Mouse (Mus musculus) R1 (cell line): ENCODE results near the gene S1pr3.

Experiments used
- DNase-seq: peaks from one replicate; pipeline ENCODE4 v3.0.0-alpha.2; 2018; ENCODE audit warnings: low read depth, low spot score

The S1pr3 gene

DNA sequence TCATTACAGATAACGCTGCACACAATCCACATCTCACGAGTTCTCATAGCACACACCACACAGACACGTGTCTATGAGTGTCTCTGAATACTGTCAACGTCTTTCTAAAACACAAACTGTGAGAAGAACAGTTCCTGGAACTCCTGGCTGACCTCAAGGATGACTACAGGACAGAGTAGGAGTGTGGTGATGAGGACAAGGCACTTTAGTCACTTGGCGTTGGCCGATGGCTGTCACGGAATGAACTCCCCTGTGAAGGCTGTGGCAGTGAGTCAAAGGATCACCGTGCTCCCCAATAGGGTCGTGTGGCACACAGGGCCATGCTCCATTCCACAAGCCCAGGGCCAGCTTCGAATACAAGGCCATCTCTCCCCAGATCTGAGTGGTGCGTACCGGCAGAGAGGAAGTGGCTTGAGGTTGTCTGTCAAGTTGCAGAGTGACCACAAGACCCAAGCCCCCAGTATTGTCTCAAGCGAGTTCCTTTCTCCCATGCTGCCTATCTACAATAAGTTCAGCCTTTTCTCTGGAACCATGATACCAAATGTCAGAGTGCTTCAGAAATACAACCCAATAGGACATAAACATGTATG lies 2.6 kb upstream of the S1pr3 start:
- DNase-seq, result no peak

DNA sequence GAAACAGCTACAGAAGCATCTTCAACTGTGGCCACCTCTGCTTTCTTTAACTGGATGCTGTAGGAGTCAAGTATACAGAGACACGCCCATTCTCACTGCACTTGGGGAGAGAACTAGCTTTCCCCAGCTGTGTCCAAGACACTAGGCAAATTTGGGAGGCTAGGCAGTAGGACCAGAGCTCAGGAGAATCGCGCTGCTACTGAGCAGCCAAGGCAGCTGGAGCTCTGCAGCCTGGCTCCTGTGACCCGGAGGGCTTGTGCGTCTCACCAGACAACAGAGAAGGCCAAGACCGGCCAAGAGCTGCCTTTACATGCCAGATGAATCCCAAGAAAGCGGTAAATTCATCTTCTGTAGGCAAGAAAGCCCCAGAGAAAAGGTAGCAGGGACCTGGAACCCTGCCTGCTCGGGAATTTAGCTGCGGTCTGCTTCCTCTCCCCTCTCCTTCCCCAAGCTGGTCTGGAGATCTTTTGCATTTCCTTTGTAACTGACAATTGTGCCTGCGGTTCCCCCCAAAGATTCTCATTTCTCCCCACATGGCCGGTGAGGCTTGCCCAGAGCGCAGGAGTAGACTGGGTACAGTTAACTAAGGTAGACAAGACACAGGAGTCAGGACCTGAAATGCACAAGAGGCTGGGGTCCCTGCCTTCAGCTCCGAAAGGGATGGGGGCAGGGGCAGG lies 760 bp upstream of the S1pr3 start:
- no peak for DNase-seq

DNA sequence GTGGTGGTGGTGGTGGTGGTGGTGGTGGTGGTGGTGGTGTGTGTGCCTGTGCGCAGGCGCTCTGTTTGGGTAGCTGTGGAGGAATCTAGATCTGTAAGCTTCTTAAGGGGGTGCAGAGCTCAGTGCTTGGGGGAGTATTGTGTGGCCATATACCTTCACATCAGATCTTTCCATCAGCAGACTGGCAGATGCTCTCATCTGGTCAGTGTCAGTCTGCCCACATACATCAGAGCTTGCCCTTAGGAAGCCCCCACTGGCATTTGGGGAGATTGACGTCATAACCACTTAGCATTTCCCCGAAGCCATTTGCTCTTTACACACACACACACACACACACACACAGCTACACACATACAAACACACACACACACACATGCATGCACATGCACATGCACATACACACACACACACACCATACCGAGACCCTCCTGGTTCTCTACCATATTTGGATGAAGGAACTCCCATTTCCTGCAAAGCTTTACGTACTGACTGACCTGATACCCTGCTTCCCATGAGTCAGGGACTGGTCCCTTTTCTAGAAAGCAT lies 1.6 kb downstream of the S1pr3 start:
- no peak for DNase-seq

DNA sequence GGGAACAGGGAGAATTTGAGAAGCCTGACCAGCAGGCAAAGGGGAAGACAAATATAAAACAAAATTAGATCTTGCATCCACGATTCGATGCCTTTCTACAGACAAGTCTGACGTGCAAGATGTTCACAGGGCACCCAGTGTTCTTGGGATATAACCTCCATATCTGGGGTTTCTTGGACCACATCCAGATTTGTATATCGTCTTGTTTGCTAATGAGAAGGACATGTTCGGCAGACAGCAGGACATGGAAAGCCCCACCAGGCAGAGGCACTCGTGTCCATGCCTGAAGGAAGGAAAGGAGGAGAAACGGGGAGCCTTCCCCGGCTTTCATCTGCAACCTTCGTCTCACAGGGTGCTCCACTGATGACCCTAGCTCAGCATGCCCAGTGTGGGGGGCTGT lies 2.8 kb downstream of the S1pr3 start:
- DNase-seq, result no peak

DNA sequence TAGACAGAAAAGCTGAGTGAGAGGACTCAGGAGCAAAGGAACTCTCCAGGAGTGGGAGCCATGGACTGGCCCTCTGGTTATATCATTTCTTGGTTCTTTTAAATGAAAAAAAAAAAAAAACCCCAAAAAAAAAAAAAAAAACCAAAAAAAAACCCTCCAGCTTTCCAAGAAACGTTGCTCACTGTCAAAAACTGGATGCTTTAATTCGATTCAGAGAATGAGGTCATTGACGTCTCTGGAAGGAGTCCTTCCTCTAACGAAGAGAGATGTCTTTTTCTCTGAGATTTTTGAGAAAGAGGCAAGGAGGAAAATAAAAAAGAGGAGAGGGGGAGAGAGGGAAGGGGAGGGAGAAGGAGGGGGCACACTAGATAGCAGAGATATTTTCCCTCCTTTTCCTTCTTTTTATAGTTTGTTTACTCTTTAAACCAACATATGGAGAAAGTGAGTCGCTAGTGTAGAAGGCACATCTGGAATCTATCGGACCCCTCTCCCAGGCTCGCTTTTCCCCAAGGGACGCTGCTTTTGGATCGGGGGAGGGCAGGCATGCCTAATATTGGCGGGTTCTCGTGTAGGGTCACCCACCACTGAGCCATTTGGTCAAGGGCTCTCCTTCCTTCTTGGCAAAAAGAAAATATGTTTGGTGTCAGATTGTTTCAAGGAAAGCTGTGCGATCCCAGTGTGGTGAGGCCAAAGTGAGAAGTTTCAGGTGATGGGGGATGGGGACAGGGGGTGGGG lies 3.4 kb downstream of the S1pr3 start:
- no peak for DNase-seq

DNA sequence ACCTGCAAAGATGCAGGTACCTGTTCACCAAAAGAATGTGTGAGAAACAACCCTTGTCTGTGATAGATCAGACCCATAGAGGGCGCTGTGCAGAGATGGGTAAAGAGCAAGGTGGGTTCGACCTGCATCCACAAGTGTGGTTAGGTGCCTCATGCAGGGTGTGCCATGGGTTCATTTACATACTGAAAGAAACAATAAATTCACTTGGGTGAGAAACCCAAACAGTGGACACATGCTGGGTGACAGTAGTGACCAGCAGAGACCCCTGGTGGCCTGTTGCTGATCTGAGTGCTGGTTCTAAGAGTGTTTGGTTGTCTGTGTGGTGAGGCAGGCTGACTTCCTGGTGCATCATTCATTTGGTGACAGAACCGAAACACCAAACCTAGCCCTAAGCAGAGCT lies 5.0 kb downstream of the S1pr3 start:
- peak; percentile 67 for DNase-seq

DNA sequence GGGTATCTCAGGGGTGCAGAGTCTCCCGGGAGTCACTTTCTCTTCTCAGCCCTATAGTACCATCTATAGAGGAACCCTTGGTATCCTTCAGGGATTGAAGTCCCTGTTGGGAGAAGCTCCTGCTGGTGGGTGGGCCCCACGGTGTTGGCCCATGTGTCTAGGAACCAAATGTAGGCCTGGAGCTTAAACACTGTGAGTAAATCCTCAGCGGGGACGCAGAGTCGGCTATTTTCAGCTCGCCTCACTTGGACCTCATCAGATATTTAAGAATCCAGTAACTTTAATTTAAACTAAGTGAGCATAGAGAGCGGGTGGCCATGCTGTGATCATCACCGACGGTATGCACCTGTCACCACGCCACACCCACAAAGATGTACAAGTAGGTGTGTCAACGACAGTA lies 8.3 kb downstream of the S1pr3 start:
- DNase-seq, result no peak

- DNase-seq, result no peak
These were observed 9.4 kb downstream of the S1pr3 start for GRCm38 (mm10) chr13:51417796-51418195.

DNA sequence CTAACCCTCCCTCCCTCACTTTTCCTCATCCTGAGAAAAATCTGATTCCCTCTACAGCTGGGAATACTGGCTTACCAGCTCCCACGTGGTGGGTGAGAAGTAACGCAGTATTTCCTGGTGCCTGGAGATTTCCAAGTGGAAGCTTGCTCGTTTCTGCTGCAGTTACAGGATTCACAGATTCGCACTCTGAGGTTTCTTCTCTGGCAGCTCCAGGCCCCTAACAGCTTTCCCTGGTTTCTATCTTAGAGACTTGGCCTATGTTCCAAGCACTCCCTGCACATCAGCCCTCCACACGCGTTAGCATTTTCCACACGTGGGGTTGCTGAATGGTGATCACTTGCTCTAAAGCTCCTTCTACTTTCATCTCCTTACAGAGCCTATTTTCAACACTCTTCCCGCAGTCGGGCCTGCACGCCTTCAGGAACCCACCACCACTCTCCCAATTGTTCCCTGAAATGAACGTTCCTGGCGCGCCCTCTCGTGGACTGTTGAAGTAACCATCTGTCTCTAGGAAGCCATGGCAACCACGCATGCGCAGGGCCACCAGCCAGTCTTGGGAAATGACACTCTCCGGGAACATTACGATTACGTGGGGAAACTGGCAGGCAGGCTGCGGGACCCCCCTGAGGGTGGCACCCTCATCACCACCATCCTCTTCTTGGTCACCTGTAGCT lies 10.0 kb downstream of the S1pr3 start:
- DNase-seq, result peak; percentile 94

- no peak for DNase-seq
These were observed 10.6 kb downstream of the S1pr3 start for GRCm38 (mm10) chr13:51418942-51419451.

DNA sequence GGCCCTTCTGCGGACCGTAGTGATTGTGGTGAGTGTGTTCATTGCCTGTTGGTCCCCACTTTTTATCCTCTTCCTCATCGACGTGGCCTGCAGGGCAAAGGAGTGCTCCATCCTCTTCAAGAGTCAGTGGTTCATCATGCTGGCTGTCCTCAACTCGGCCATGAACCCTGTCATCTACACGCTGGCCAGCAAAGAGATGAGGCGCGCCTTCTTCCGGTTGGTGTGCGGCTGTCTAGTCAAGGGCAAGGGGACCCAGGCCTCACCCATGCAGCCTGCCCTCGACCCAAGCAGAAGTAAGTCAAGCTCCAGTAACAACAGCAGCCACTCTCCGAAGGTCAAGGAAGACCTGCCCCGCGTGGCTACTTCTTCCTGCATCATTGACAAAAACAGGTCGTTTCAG lies 11.1 kb downstream of the S1pr3 start:
- no peak for DNase-seq

DNA sequence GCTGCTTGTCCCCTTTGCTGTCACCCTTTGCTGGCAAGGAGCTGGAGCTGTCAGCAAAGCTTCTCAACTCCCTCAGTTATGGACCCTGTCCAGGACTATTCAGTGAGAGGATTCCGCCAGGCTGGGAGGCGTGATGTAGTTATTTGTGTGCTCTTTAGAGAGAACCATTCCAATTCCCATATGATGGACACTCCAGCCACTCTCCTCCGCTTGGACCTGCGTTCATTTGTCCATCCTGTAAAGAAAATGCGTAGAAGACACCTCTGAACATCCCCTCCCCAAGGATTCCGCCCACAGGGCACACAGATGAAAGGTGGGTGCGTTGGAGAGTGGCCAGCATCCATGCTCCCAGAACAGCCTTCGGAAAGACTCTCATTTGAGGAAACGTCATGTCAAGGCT lies 12.4 kb downstream of the S1pr3 start:
- DNase-seq, result no peak

- no peak for DNase-seq
These were observed 15.2 kb downstream of the S1pr3 start for GRCm38 (mm10) chr13:51423647-51424046.

DNA sequence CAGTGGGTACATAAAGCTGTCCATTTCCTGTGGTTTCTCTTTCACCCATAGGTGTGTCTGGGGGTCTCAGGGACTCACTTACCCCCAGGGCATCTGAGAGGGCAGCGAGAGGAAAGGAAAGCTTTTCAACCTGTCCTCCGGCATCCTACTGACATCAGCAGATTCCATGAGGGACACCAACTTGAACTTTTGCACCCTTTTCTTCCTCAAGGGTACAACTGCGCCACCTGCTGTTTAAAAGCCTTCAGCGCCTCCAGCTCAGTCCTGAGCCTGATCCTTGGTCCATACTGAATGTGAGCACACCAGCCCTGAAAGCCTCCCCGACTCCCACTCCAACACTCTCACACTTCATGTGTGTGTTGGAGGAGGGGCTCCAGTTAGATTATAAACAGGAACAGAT lies 16.2 kb downstream of the S1pr3 start:
- DNase-seq, result peak; percentile 82

DNA sequence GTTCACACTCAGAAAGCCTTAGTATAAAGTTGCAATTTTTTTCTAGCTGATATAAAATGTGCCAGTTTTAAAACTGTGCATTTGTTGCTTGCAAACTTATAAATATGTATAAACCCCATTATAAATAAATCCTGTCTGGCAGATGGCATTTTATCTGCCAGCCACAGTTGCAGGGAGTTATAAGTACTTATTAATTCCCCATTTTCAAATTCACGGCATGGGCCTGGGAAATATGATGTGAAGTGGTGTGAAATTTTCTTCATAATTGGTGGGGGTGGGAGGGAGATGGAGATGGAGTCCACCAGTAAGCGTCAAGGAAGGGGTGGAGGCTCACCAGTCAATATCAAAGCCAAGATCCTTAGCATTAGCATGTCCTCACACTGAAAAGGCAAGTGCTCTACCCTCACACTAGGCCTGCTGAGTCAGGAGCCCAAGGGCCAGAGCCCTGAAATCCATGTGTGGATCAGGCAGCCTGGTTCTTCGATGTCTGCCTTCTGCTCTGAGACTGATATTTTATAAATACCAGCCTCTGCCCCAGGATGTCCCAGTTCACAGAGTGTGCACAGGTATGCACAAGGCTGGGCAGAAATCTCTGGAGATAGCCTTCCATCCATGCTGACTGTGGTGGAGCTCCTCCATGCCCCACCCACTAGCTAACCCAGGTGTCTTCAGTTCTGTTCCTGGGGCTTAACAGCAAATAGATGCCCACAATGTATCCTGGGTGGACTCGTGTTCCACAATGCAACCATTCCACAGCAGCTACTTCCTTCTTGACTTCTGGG lies 17.4 kb downstream of the S1pr3 start:
- DNase-seq, result no peak

DNA sequence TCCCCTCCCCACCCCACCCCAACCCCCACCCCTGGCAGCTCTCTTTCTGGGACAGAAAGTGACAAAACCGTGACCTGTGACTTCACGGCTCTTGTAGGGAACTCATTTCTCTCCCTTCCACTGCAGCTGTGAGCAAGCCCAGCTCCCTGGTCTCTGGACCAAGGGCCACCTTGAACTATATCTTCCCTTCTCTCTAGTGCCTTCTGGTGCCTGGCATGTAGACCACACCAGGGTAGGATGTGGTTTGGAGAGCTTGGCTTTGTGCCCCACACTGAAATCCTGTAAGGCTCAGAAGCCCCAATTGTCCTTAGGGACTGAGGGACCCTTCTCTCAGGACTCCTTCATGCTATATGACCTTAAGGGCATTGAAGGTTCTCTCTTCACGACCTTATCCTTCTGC lies 24.9 kb downstream of the S1pr3 start:
- no peak for DNase-seq

- DNase-seq, result peak; percentile 70
These were observed 26.0 kb downstream of the S1pr3 start for GRCm38 (mm10) chr13:51434460-51434859.

DNA sequence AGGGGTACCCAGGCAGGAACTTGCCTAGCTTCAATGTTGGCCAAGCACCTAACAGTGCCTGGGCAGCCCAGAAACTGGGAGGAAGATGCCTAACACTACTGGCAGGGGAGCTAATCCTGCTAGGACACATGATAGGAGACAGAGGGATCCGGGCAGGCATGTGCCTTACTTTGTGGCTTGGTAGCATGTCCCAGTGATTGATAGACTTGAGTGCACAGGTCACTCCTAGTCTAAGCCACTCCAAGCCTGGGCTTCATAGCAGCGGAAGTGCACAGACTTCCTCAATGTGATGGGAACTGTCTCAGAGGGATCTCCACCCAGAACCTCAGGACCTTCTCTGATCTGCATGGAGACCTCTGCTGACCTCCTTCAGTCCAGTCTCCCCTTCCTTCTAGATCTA lies 26.7 kb downstream of the S1pr3 start:
- no peak for DNase-seq

DNA sequence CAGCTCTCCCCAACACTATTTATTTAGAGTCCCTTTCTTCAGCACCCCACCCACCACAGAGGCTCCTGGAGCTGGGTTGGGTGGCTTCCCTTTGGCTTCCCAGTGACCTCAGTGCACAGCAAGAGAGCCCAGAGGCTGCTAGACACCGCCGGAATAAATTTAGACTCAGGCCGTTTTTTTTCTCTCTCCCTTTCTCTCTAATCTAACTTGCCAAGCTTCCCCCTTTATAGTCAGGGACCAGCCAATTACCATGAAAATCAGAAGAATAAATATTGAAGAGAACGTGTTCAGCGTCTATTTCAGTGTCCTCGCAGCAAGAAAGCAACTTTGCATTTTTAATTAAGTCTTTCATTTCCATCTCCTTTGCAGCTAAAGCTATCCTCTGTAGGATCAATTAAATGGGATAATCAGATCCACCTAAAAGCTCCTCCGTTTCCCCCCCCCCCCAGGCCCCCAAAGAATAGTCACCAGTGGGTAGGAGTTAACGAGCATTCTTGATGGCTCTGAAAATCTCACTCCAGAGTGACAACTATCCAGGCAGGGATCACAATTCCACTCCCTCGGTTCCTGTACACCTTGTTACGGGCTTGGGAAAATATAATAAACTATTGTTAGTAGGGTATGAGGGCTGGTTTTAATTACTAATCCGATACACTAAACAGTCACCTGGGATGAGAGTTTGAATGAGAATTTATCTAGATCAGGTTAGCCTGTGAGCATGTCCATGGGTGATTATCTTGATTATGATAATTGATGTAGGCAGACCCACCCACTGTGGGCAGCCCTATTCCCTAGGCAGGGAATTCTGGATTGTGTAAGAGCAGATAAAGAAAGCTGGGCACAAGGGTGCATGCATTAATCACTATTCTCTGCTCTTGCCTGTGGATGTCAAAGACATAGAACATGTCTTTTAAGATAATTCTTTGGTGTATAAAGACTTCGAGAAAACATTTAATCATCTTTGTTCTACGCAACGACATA lies 29.0 kb downstream of the S1pr3 start:
- DNase-seq, result no peak

- DNase-seq, result no peak
These were observed 34.5 kb downstream of the S1pr3 start for GRCm38 (mm10) chr13:51442922-51443321.
